ENCODE assay signal across 8 mouse cellular contexts in genomic region chr17:14640351-14641115, GRCm38 (mm10). TPM values are rescaled to one million over a fixed set of nuclear protein-coding genes. Genes with fewer than 3 reads are reported as not detected.
DNase-seq lines count a peak whose midpoint lies in the region; ATAC-seq and TF ChIP-seq lines count a peak whose summit lies in the region.

No protein-coding gene starts in this region.

- 85% methylated on average over 15 of the region's 15 CpGs for WGBS in heart, embryonic 10.5 days
- WGBS in heart, adult 2 months: 44% methylated on average over 15 of the region's 15 CpGs
- WGBS in kidney, postnatal 0 days: 77% methylated on average over 15 of the region's 15 CpGs

- 0 out of 2 replicates have a peak, but pooled peaks cover 6% of the 10 kb centered on the region for H3K27me3 ChIP-seq in heart, embryonic 10.5 days (ENCODE audit: insufficient read depth, poor library complexity, severe bottlenecking)
- H3K27me3 ChIP-seq in heart, adult 2 months (ENCODE audit: control insufficient read depth, insufficient read depth, low read length): no peaks in the 10 kb centered on the region
- no peaks in the 10 kb centered on the region for H3K27me3 ChIP-seq in kidney, postnatal 0 days (ENCODE audit: insufficient read depth, low read length)

- H3K36me3 ChIP-seq in heart, embryonic 10.5 days: no peaks in the 10 kb centered on the region
- H3K36me3 ChIP-seq in heart, adult 2 months (ENCODE audit: control insufficient read depth, insufficient read depth, low read length): no peaks in the 10 kb centered on the region
- no peaks in the 10 kb centered on the region for H3K36me3 ChIP-seq in kidney, postnatal 0 days (ENCODE audit: insufficient read depth, low read length)

- no peak for TF ChIP-seq POLR2A in heart, adult 2 months (IDR thresholded peaks at IDR 0.05; ENCODE audit: insufficient read depth, low read depth, low read length)

- no peaks in the 10 kb centered on the region for H3K9me3 ChIP-seq in heart, embryonic 10.5 days
- no peaks in the 10 kb centered on the region for H3K9me3 ChIP-seq in kidney, postnatal 0 days (replicated peaks; ENCODE audit: low read length)

- H3K27ac ChIP-seq in heart, embryonic 10.5 days: no peak overlapping the region
- H3K27ac ChIP-seq in heart, adult 2 months: peak overlapping the region; percentile 10; the same call in 1 of the 2 replicates
- H3K27ac ChIP-seq in kidney, postnatal 0 days: peak overlapping the region; percentile 50
- H3K27ac ChIP-seq in layer of hippocampus, adult 2 months: no peak overlapping the region

- no peak for ATAC-seq in kidney, postnatal 0 days (replicated peaks; ENCODE audit: low FRiP score, low read depth)

- TF ChIP-seq EP300 in heart, adult 2 months (IDR thresholded peaks at IDR 0.05; ENCODE audit: insufficient read depth, low read depth, low read length): no peak

- peak; percentile 70 to 75 for DNase-seq in heart, adult 18-20 months
- no peak for DNase-seq in heart, embryonic 10.5 days (ENCODE audit: low spot score)
- DNase-seq in heart, adult 2 months: peak; percentile 63 to 65
- DNase-seq in kidney, postnatal 0 days (ENCODE audit: low spot score): peak; percentile 65
- DNase-seq in ovary, postnatal 14 days (ENCODE audit: low spot score): peak; percentile 44
- DNase-seq in retina, postnatal 1 day: no peak
- DNase-seq in retina, embryonic 14.5 days (ENCODE audit: low spot score): no peak
- DNase-seq in layer of hippocampus, adult 2 months (ENCODE audit: low spot score in 2 of 2): no peak

- no peaks in the 10 kb centered on the region for H3K79me2 ChIP-seq in heart, adult 2 months (replicated peaks; ENCODE audit: control insufficient read depth, insufficient read depth, low read length)

- H3K4me1 ChIP-seq in heart, embryonic 10.5 days: no peaks in the 10 kb centered on the region
- H3K4me1 ChIP-seq in heart, adult 2 months (ENCODE audit: control insufficient read depth, insufficient read depth, low read length): peaks cover 4% of the 10 kb centered on the region
- H3K4me1 ChIP-seq in kidney, postnatal 0 days (replicated peaks; ENCODE audit: insufficient read depth, low read length): no peaks in the 10 kb centered on the region

- H3K4me3 ChIP-seq in heart, embryonic 10.5 days: no peak overlapping the region
- no peak overlapping the region; the same call in 1 of the 2 replicates for H3K4me3 ChIP-seq in heart, adult 2 months
- H3K4me3 ChIP-seq in kidney, postnatal 0 days (replicated peaks; ENCODE audit: low read depth, low read length): no peak overlapping the region
- H3K4me3 ChIP-seq in layer of hippocampus, adult 2 months: no peak overlapping the region

- H3K9ac ChIP-seq in heart, adult 2 months (ENCODE audit: low read depth, low read length): no peak overlapping the region
- no peak overlapping the region for H3K9ac ChIP-seq in kidney, postnatal 0 days (ENCODE audit: low read depth, low read length)

- TF ChIP-seq CTCF in heart, adult 2 months (IDR thresholded peaks at IDR 0.05): no peak
- TF ChIP-seq CTCF in kidney, postnatal 0 days (IDR thresholded peaks at IDR 0.05; ENCODE audit: low read depth): no peak
- no peak for TF ChIP-seq CTCF in layer of hippocampus, adult 2 months (conservative IDR thresholded peaks at IDR 0.05)

- H3K4me2 ChIP-seq in kidney, postnatal 0 days (ENCODE audit: low read length): no peak overlapping the region

- intact Hi-C loops in heart, adult 2 months (cut with DNase I): no loop called here

RNA-seq across cellular contexts. Expression of gene Thbs2, which starts 53.5 kb away (rescaled TPM):
- 10 to 100 TPM; 11.1 to 11.2 TPM for total RNA-seq in heart, adult 18-20 months (2021)
- 1.2 and 1.3 TPM in 2 replicates for polyA plus RNA-seq in heart, embryonic 10.5 days (2016; fragmentation: Nextera tagmentation; extraction: Ambion mirVana)
- 10 to 100 TPM; 12.2 to 21.0 TPM for total RNA-seq in heart, adult 2 months (2021)
- 10.8 and 22.0 TPM in 2 replicates for polyA plus RNA-seq in heart, adult 2 months (2012; rRNA removed)
- polyA plus RNA-seq in kidney, postnatal 0 days (2015; fragmentation: Nextera tagmentation; extraction: Ambion mirVana): 24.6 and 29.5 TPM in 2 replicates
- total RNA-seq in layer of hippocampus, adult 2 months (2021): 1 to 10 TPM; 3.3 to 3.6 TPM

Comparison
In these comparisons a context has a peak if more than half of its experiments do, and no peak if none do; other contexts are left out.
1. DNase-seq: peak in heart, adult 18-20 months (2 of 2), heart, adult 2 months (2 of 2), kidney, postnatal 0 days (single experiment) and ovary, postnatal 14 days (single experiment); none in heart, embryonic 10.5 days (single experiment), retina, postnatal 1 day (single experiment), retina, embryonic 14.5 days (single experiment) and layer of hippocampus, adult 2 months (0 of 2).
2. H3K27ac ChIP-seq: peak in heart, adult 2 months (single experiment) and kidney, postnatal 0 days (single experiment); none in heart, embryonic 10.5 days (single experiment) and layer of hippocampus, adult 2 months (single experiment).